Mouse (Mus musculus) heart, postnatal 0 days (tissue): ENCODE results near the gene Wfdc9. TPM values are rescaled to one million over a fixed set of nuclear protein-coding genes. Genes with fewer than 3 reads are reported as not detected.

ENCODE experiments used
- ATAC-seq: fragments of 200-750 bp; cut with Nextera tagmentation; 2 replicates; pipeline ENCODE4 v1.8.0; 2017; ENCODE audit warnings: low read depth, moderate number of reproducible peaks, moderate library complexity; ENCODE audit not compliant: insufficient read depth
- DNase-seq: peaks from one replicate; pipeline ENCODE4 v3.0.0-alpha.2; 2016; ENCODE audit warnings: low spot score
- H3K27ac ChIP-seq: fragments of 300-500 bp; sonication (generic); 2 replicates; pipeline ENCODE4 v1.5.1; 2014; ENCODE audit warnings: low read depth, mild to moderate bottlenecking
- H3K27me3 ChIP-seq: fragments of 300-500 bp; sonication (generic); 2 replicates; pipeline ENCODE4 v1.6.1; 2014; ENCODE audit warnings: low read length, mixed read lengths; ENCODE audit not compliant: control insufficient read depth, insufficient read depth
- H3K36me3 ChIP-seq: fragments of 300-500 bp; sonication (generic); replicated peaks from 2 replicates; pipeline ENCODE4 v1.6.1; 2014; ENCODE audit warnings: low read length, mixed read lengths; ENCODE audit not compliant: control insufficient read depth, insufficient read depth
- H3K4me1 ChIP-seq: fragments of 300-500 bp; sonication (generic); 2 replicates; pipeline ENCODE4 v1.6.1; 2014; ENCODE audit warnings: antibody characterized with exemption; ENCODE audit not compliant: control insufficient read depth, insufficient read depth
- H3K4me2 ChIP-seq: fragments of 300-500 bp; sonication (generic); 2 replicates; pipeline ENCODE4 v1.6.1; 2014; ENCODE audit warnings: low read depth, mild to moderate bottlenecking, low read length, moderate library complexity
- H3K4me3 ChIP-seq: fragments of 300-500 bp; sonication (generic); 2 replicates; pipeline ENCODE4 v1.5.1; 2014; ENCODE audit warnings: low read depth, low read length
- H3K9ac ChIP-seq: fragments of 300-500 bp; sonication (generic); replicated peaks from 2 replicates; pipeline ENCODE4 v1.6.1; 2014; ENCODE audit warnings: low read depth, low read length, mixed read lengths
- H3K9me3 ChIP-seq: fragments of 300-500 bp; sonication (generic); replicated peaks from 2 replicates; pipeline ENCODE4 v1.6.1; 2016; ENCODE audit warnings: low read length; ENCODE audit not compliant: control insufficient read depth
- CTCF ChIP-seq: IDR thresholded peaks from 2 replicates; pipeline ENCODE4 v1.5.1; 2016; ENCODE audit warnings: antibody characterized with exemption, control low read depth, low read depth
- EP300 ChIP-seq: IDR thresholded peaks from 2 replicates; pipeline ENCODE4 v1.6.1; 2016; ENCODE audit warnings: antibody characterized with exemption, low read depth
- WGBS: fragments of 180-500 bp; shearing (Covaris S2); extraction: QIAGEN DNeasy Blood & Tissue Kit; methylation state at CpG from one replicate; pipeline ENCODE4 v1.1.7; 2014; 5-methylcytosine and 5-hydroxymethylcytosine counted together
- polyA plus RNA-seq: library from polyadenylated mRNA; unstranded; fragments of >200 nt; fragmentation: Nextera tagmentation; extraction: Ambion mirVana; gene quantifications from 2 replicates; pipeline ENCODE4 v1.2.1, GENCODE M21; 2015
- total RNA-seq: library from RNA; depleted of rRNA; stranded (reverse); fragments of >200 nt; gene quantifications from 2 replicates; pipeline ENCODE4 v1.2.3, GENCODE M21; 2014; ENCODE audit warnings: low replicate concordance

The Wfdc9 gene
- total and polyA plus RNA-seq, 2 experiments from 2014 or later, result not detected

GRCm38 (mm10) chr2:164641881-164642673, 14.3 kb downstream of the Wfdc9 start:
- H3K4me2 ChIP-seq, result no peak overlapping the region
- H3K9ac ChIP-seq, result no peak overlapping the region
- H3K36me3 ChIP-seq, result no peaks in the 10 kb centered on the region
- no peaks in the 10 kb centered on the region for H3K27me3 ChIP-seq
- no peaks in the 10 kb centered on the region for H3K4me1 ChIP-seq
- 70% methylated on average over 13 of the region's 13 CpGs for WGBS
- no peak for ATAC-seq
- no peak overlapping the region for H3K4me3 ChIP-seq
- TF ChIP-seq EP300, result no peak
- no peak for TF ChIP-seq CTCF
- H3K27ac ChIP-seq, result no peak overlapping the region
- 0 out of 2 replicates have a peak, but pooled peaks cover 3% of the 10 kb centered on the region for H3K9me3 ChIP-seq
- DNase-seq, result no peak

DNA sequence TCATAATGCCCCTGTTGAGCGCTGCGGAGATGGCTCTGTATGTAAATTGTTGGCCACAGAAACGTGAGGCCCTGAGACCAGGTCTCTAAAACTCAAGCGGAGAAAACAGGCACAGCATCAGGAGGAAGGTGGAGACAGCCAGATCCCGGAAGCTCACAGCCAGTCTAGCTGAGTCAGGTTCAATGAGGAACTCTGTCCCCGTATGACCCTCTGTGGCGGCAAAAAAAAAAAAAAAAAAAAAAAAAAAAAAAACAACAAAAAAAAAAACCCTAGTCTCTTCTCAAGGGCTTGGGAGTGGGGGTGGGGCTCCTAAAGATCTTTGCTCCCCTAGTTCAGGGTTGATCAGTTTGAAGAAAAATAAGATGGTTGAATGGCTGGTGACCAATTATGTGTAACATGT, 15.3 kb downstream of the Wfdc9 start:
- Histone ChIP-seq H3K36me3 (no peaks in the 10 kb centered on the region), H3K9me3 (no peaks in the 10 kb centered on the region), H3K4me2 (no peak overlapping the region), H3K4me3 (no peak overlapping the region), H3K4me1 (no peaks in the 10 kb centered on the region), H3K27me3 (no peaks in the 10 kb centered on the region), H3K27ac (no peak overlapping the region), H3K9ac (no peak overlapping the region)
- no peak for ATAC-seq
- 54% methylated on average over 7 of the region's 7 CpGs for WGBS
- no peak for DNase-seq
- TF ChIP-seq CTCF, result no peak
- no peak for TF ChIP-seq EP300

- no peak within 1 kb of the TSS for H3K9ac ChIP-seq
- 79% methylated on average over 3 of the region's 3 CpGs for WGBS
- no peaks in the 10 kb centered on the region for H3K27me3 ChIP-seq
- no peak within 1 kb of the TSS for H3K4me2 ChIP-seq
- H3K36me3 ChIP-seq, result no peaks in the 10 kb centered on the region
- no peak within 1 kb of the TSS for H3K27ac ChIP-seq
- no peaks in the 10 kb centered on the region for H3K4me1 ChIP-seq
- no peak for ATAC-seq
- TF ChIP-seq EP300 (no peak), CTCF (no peak)
- H3K9me3 ChIP-seq, result no peaks in the 10 kb centered on the region
- H3K4me3 ChIP-seq, result no peak within 1 kb of the TSS
- no peak for DNase-seq
Observed at GRCm38 (mm10) chr2:164638696-164639095, 17.7 kb downstream of the Wfdc9 start, which contains the start of gene Wfdc16. Gene Wfdc16 (minus strand): TSS chr2:164638796.

DNA sequence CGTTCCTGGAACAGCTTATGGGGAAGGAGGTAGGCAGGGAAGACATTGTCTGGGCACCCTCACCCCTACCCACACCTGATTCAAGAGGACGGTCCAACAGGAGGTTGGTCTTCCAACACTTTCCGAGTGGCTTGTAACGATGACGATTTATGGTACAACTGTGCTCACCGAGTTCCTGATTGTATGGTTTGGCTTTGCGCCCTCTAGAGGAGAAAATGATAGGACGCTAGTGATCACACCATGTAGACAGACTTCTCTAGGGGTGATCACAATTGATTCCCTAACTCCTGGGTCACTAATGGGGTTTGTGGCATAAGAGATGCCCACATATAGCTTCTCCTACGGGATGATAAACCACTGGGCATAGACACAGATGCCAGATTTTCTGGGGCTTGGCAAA, 21.1 kb downstream of the Wfdc9 start:
- H3K4me2 ChIP-seq, result no peak overlapping the region
- 74% methylated on average over 9 of the region's 9 CpGs for WGBS
- TF ChIP-seq EP300, result no peak
- TF ChIP-seq CTCF, result no peak
- no peak for DNase-seq
- no peaks in the 10 kb centered on the region for H3K27me3 ChIP-seq
- H3K36me3 ChIP-seq, result no peaks in the 10 kb centered on the region
- H3K9me3 ChIP-seq, result no peaks in the 10 kb centered on the region
- H3K4me1 ChIP-seq, result no peaks in the 10 kb centered on the region
- no peak for ATAC-seq
- no peak overlapping the region for H3K4me3 ChIP-seq
- no peak overlapping the region for H3K9ac ChIP-seq
- no peak overlapping the region for H3K27ac ChIP-seq

- no peaks in the 10 kb centered on the region for H3K27me3 ChIP-seq
- no peak overlapping the region for H3K4me3 ChIP-seq
- no peaks in the 10 kb centered on the region for H3K9me3 ChIP-seq
- TF ChIP-seq EP300, result no peak
- no peak for TF ChIP-seq CTCF
- WGBS, result 73% methylated on average over 4 of the region's 4 CpGs
- H3K4me2 ChIP-seq, result no peak overlapping the region
- H3K4me1 ChIP-seq, result no peaks in the 10 kb centered on the region
- H3K27ac ChIP-seq, result no peak overlapping the region
- ATAC-seq, result no peak
- H3K36me3 ChIP-seq, result no peaks in the 10 kb centered on the region
- no peak overlapping the region for H3K9ac ChIP-seq
- no peak for DNase-seq
Observed at GRCm38 (mm10) chr2:164621775-164622174, 34.6 kb downstream of the Wfdc9 start.

DNA sequence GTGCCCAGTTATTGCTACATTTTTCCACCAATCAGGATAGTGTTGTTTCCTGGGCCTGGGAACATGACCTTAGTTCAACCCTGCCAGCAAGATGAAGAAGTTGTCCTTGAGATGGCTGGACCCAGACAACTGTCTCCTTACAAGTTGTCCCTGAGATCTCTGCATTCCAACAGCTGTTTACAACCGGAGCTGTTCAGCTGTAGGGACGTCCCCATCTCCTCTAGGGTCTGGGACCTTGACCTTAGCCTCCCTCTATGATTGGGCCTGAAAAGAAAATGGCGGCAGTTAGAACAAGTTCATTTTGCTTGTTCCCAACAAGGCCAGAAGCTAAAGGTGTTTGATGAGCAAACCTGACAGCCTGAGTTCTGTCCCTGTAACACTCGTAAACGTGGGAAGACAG, 37.3 kb downstream of the Wfdc9 start:
- Histone ChIP-seq H3K27ac (no peak overlapping the region), H3K27me3 (no peaks in the 10 kb centered on the region), H3K4me2 (no peak overlapping the region), H3K36me3 (no peaks in the 10 kb centered on the region), H3K9me3 (no peaks in the 10 kb centered on the region), H3K9ac (no peak overlapping the region), H3K4me3 (no peak overlapping the region), H3K4me1 (no peaks in the 10 kb centered on the region)
- no peak for TF ChIP-seq EP300
- no peak for TF ChIP-seq CTCF
- no peak for DNase-seq
- no peak for ATAC-seq
- 64% methylated on average over 5 of the region's 5 CpGs for WGBS
